Mouse (Mus musculus) testis, adult 2 months (tissue): ENCODE measurements around the gene Tlcd1. TPM values are rescaled to one million over a fixed set of nuclear protein-coding genes. Genes with fewer than 3 reads are reported as not detected.

ENCODE experiments used
- H3K27ac ChIP-seq: fragments of 200-500 bp; 2 replicates; pipeline ENCODE4 v1.5.1; 2012; ENCODE audit warnings: low read depth, low read length; ENCODE audit not compliant: control insufficient read depth, insufficient read depth
- H3K27me3 ChIP-seq: fragments of 200-500 bp; 2 replicates; pipeline ENCODE4 v1.6.1; 2012; ENCODE audit warnings: mild to moderate bottlenecking, low read length, moderate library complexity; ENCODE audit not compliant: control insufficient read depth, insufficient read depth
- H3K36me3 ChIP-seq: fragments of 200-500 bp; 2 replicates; pipeline ENCODE4 v1.6.1; 2012; ENCODE audit warnings: mild to moderate bottlenecking, low read length; ENCODE audit not compliant: control insufficient read depth, insufficient read depth
- H3K4me1 ChIP-seq: fragments of 200-500 bp; 2 replicates; pipeline ENCODE4 v1.6.1; 2012; ENCODE audit warnings: low read length; ENCODE audit not compliant: control insufficient read depth, insufficient read depth
- H3K4me3 ChIP-seq: fragments of 200-500 bp; 2 replicates; pipeline ENCODE4 v1.5.1; 2012; ENCODE audit warnings: low read depth, mild to moderate bottlenecking, low read length, moderate library complexity, mixed read lengths; ENCODE audit not compliant: control insufficient read depth
- CTCF ChIP-seq: fragments of 200-500 bp; IDR thresholded peaks from 2 replicates; pipeline ENCODE4 v1.5.1; 2012; ENCODE audit warnings: low read depth, mild to moderate bottlenecking, inconsistent platforms, low read length, moderate library complexity; ENCODE audit not compliant: control insufficient read depth, insufficient read depth, insufficient replicate concordance
- POLR2A ChIP-seq: fragments of 200-500 bp; IDR thresholded peaks from 2 replicates; pipeline ENCODE4 v1.6.1; 2012; ENCODE audit warnings: low read depth, mild to moderate bottlenecking, inconsistent platforms, low read length, moderate library complexity; ENCODE audit not compliant: control insufficient read depth
- polyA plus RNA-seq: library from polyadenylated mRNA; depleted of rRNA; stranded (reverse); fragments of >200 nt; gene quantifications from 2 replicates; pipeline ENCODE4 v1.2.3, GENCODE M21; 2012

Tlcd1 gene
- polyA plus RNA-seq, 1 experiment = 73.7 TPM

DNA sequence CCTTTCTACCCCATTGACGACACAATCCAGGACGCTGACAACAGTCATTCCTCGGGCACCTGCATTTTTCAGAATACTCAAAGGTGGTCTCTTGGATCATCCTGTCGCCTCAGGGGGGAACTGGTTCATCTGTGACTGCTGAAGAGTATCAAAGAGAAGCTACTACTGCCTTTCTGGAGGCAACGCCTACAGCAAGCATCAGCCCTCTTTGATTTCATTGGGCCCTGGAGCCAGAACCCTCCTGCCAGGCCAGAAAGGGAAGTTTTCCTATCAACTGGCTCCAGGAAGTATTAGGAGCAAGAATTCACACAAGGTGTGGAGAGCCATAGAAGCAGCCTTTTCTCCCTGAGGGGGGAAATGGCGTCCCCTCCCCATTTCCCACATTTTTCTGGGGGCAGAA, 9.9 kb upstream of the Tlcd1 start:
- Histone ChIP-seq H3K4me3 (no peak overlapping the region), H3K4me1 (peaks cover 28% of the 10 kb centered on the region), H3K36me3 (no peaks in the 10 kb centered on the region), H3K27ac (no peak overlapping the region), H3K27me3 (no peaks in the 10 kb centered on the region)
- TF ChIP-seq CTCF = no peak
- no peak for TF ChIP-seq POLR2A

DNA sequence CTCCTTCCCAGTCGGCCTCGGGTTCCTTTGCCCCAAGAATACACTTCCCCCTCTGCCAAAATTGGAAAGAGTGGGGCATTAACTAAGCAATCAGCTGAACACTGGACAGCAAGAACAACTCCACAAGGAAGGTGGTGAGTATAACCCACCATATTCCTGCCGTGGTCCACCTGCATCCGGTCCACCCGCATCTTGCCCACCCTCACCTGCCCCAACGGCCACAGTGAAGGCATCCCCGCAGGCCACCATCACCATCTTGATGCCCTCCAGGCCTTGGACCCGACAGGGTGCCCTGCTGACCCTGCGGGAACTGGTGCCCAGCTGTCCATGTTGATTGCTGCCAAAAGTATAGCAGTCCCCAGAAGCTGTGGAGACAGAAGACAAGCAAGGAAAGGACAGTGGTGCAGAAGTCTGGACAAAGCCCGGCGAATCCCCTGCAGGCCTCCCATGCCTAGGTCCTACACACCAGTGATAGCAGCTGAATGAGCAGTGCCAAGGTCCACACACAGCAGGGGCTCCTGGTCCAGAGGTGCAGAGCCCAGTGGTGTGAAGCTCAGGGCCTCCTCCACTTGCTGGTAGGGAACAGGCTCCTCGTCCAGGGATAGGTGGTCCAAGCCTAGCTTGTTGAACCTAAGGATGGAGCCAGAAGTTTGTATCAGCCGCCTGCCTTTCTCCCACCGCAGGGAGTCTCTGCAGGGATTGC, 9.1 kb upstream of the Tlcd1 start:
- no peak overlapping the region for H3K4me3 ChIP-seq
- H3K36me3 ChIP-seq = no peaks in the 10 kb centered on the region
- TF ChIP-seq CTCF (no peak), POLR2A (no peak)
- H3K27me3 ChIP-seq = no peaks in the 10 kb centered on the region
- peaks cover 28% of the 10 kb centered on the region for H3K4me1 ChIP-seq
- H3K27ac ChIP-seq = no peak overlapping the region

GRCm38 (mm10) chr11:78168541-78169468, 7.7 kb upstream of the Tlcd1 start:
- H3K27me3 ChIP-seq = no peaks in the 10 kb centered on the region
- H3K4me3 ChIP-seq = no peak overlapping the region
- H3K36me3 ChIP-seq = no peaks in the 10 kb centered on the region; the same call in 1 of the 2 replicates
- TF ChIP-seq POLR2A (no peak), CTCF (no peak)
- no peak overlapping the region for H3K27ac ChIP-seq
- peaks cover 27% of the 10 kb centered on the region for H3K4me1 ChIP-seq

DNA sequence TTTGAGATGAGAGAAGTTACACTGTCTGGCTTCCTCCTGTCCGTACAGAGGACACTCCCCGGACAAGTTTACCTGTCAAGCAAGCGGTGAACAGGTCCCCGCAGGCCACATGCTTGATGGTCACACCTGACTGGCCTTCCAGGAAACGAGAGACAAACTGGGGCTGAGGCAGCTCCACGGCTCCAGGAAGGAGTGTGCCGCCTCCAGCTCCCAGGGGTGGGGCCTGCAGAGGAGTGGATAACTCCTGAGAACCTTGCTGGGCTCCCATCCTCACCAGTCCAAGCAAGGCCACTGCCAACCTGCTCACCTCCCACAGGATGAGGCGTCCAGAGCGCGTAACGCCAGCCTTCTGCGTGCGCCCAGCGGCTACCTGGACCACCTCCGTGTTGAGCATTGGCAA, 6.2 kb upstream of the Tlcd1 start:
- no peaks in the 10 kb centered on the region; the same call in 1 of the 2 replicates for H3K36me3 ChIP-seq
- H3K4me1 ChIP-seq = peaks cover 13% of the 10 kb centered on the region
- H3K27me3 ChIP-seq = no peaks in the 10 kb centered on the region
- H3K27ac ChIP-seq = no peak overlapping the region
- TF ChIP-seq POLR2A = no peak
- TF ChIP-seq CTCF = no peak
- no peak overlapping the region for H3K4me3 ChIP-seq

DNA sequence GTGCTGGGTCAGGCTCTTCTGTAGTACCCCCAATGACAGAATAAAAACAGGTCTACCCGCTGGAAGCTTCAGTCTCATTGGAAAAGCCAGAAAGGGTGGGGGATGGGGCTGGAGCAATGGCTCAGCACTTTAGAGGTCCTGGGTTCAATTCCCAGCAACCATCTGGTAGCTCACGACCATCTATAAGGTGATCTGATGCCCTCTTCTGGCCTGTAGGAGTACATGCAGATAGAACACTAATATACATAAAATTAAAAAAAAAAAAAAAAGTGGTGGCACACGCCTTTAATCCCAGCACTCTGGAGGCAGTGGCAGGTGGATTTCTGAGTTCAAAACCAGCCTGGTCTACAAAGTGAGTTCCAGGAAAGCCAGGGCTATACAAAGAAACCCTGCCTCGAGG, 5.2 kb upstream of the Tlcd1 start:
- Histone ChIP-seq H3K4me1 (peaks cover 5% of the 10 kb centered on the region), H3K4me3 (no peak overlapping the region), H3K27me3 (no peaks in the 10 kb centered on the region), H3K27ac (no peak overlapping the region), H3K36me3 (no peaks in the 10 kb centered on the region; the same call in 1 of the 2 replicates)
- TF ChIP-seq POLR2A = no peak
- no peak for TF ChIP-seq CTCF

DNA sequence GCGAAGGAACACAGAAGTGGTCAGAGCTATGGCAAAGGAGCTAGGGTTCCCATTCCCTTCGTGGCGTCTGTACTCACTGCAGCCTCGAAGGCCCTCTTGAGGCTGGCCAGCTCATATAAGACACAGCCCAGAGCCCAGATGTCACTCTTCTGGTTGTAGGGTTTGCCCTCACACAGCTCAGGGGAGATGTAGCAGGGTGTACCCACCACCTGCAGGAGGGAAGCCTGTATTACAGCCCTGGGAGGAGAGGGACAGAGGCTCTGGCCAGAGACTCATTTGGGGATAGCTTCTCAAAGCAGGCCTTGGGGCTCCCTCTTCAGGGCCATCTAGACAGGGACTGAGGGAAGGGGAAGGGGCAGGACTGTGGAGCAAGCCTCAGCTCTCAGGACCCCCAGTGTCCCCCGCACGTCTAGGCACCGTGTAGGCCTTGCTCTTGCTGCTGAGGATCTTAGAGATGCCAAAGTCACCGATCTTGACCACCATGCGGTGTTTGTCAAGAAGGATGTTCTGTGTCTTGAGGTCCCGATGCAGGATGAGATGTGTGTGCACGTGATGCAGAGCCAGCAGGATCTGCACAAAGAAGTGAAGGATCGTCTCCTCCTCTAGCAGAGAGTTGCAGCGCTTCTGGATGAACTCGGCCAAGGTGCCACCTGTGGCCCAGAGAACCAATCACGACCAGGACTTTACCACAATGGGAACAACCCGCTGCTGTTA, 4.3 kb upstream of the Tlcd1 start:
- H3K36me3 ChIP-seq = no peaks in the 10 kb centered on the region; the same call in 1 of the 2 replicates
- H3K4me3 ChIP-seq = no peak overlapping the region
- TF ChIP-seq CTCF (no peak), POLR2A (no peak)
- no peak overlapping the region for H3K27ac ChIP-seq
- H3K4me1 ChIP-seq = peaks cover 11% of the 10 kb centered on the region
- no peaks in the 10 kb centered on the region for H3K27me3 ChIP-seq

DNA sequence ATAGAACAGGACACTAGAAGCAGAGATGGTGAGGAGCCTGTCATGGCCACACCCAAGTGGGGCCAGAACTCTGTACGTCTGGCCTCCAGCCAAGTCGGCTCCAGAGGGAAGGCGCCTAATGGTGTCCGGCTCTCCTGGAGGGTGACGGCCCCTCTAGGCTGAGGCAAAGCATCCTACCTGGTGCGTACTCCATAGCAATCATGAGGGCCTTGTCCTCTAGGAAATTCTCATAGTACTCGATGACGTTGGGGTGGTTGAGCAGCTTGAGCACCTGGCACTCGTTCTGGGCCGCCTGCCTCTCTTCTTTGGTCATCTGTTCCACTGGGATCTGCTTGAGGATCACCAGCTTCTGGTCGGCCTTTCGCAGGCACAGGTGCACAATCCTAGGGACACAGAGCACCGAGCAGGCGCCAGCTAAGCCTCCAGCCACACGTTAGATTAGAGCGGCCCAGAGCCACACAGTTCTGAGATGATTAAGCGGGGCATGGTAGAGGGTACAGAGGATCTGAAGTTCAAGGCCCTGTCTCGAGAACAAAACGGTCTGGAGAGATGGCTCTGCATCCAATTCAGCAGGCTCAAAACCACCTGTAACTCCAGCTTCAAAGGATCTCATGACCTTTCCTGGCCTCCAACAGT, 3.6 kb upstream of the Tlcd1 start:
- Histone ChIP-seq H3K36me3 (no peaks in the 10 kb centered on the region; the same call in 1 of the 2 replicates), H3K27me3 (no peaks in the 10 kb centered on the region), H3K4me3 (no peak overlapping the region), H3K27ac (no peak overlapping the region), H3K4me1 (peaks cover 17% of the 10 kb centered on the region)
- TF ChIP-seq POLR2A (no peak), CTCF (no peak)
